Mouse (Mus musculus): ENCODE data around the gene Calhm4.

GRCm38 (mm10) chr10:34012581-34012980, 31.5 kb downstream of the Calhm4 start:
- no peak for TF ChIP-seq POLR2A (IDR thresholded peaks at IDR 0.05; ENCODE audit: borderline replicate concordance, control insufficient read depth, low read depth, low read length)
- no peak for TF ChIP-seq CTCF (IDR thresholded peaks at IDR 0.05; ENCODE audit: control insufficient read depth, insufficient read depth, low read length)

Measured in bone marrow, adult 2 months (tissue).